Mouse (Mus musculus): Measurements from ENCODE around the gene Krt27.

- TF ChIP-seq CTCF (IDR thresholded peaks at IDR 0.05; ENCODE audit: low read depth) (no peak), EP300 (IDR thresholded peaks at IDR 0.05; ENCODE audit: low read depth) (no peak)
Observed at GRCm38 (mm10) chr11:99329655-99330054, 21.2 kb downstream of the Krt27 start.

All from heart, postnatal 0 days (tissue).